Mouse (Mus musculus): Measurements from ENCODE around the gene Pafah1b2. TPM values are rescaled to one million over a fixed set of nuclear protein-coding genes. Genes with fewer than 3 reads are reported as not detected.

Pafah1b2 gene
- total RNA-seq, 2 experiments from 2014 or later = 212 to 221 TPM

DNA sequence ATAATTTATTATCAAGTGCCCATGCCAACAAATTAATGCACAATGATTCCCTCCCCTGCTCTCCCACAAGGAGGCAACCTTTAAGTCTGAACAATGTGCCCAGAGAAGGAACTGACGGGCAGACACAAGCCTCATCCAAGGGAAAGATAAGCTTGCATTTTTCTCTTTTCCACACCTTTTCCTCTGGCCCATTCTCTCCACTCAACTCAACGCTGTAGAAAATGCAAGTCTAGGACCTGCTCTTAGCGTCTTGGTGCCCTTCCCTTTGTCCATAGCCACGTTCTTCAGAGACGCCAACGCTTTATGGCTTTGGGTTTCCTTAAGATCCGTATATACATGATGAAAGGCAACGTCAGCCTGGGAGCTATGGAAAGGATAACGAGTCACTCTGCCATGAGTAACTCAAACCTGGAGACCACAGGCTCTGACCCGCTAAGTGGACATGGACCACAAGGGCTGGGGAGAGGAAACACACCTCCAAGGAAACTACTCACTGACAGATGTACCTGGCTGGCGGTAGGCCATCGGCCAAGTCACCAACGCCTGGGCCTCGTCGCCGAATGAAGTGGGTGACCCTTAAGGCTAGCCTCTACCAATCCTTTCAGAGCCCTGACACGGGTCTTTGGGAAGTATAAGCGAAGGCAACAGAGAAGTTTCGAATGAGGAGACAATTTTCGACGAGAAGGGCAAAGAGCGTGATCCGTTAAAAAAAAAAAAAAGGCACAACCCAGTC lies 28.6 kb downstream of the Pafah1b2 start:
- peak in 1 of 2 experiments; percentile 16 for DNase-seq (ENCODE audit: extremely low spot score in 1 of 2, low spot score in 1 of 2)

DNA sequence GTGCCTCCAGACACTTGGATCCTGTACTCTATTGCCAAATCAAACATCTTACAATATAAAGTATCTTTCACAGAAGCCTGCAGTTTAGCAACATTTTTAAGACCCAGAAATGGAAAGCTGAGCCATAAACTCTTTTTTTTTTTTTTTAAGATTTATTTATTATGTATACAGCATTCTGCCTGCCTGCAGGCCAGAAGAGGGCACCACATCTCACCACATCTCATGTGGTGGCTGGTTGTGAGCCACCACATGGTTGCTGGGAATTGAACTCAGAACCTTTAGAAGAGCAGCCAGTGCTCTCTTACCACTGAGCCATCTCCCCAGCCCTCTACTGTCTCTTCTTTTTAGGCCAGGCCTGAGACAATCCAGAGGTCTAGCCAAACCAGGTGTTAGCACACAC lies 31.2 kb downstream of the Pafah1b2 start:
- DNase-seq (ENCODE audit: extremely low spot score in 1 of 2, low spot score in 1 of 2) = no peak

DNA sequence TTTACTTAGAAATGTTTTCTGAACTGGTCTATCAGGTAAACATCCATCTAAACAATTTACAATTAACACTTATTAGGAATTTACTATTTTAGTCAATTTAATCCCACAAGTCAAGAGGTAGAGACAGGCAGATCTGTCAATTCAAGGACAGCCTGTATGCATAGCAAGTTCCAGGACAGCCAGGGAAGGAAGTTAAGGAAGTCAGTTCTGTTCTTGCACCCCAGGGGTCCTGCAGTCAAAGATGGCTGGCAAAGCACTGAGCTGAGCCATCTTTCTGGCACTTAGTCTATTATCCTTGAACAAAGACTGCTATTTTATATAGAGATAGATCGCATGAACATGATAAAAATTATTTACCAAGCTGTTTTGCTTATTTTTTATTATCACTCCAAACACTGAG lies 31.9 kb downstream of the Pafah1b2 start:
- no peak for DNase-seq (ENCODE audit: extremely low spot score in 1 of 2, low spot score in 1 of 2)

DNA sequence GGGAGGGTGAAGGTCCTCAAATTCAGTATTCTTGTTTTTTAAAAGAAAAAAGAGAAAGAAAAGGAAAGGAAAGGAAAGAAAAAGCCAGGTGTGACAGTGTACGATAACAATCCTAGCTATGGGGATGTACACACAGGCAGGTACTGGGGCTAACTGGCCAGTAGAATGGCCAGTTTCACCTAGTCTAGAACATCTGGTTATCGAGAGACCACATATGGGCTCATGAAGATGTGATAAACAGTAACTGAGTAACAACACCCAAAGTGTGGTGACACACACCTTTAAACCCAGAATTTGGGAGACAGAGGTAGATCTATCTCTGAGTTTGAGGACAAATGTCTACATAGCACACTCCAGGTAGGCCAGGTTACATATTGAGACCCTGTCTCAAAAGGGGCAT lies 32.7 kb downstream of the Pafah1b2 start:
- DNase-seq (ENCODE audit: extremely low spot score in 1 of 2, low spot score in 1 of 2) = no peak

DNA sequence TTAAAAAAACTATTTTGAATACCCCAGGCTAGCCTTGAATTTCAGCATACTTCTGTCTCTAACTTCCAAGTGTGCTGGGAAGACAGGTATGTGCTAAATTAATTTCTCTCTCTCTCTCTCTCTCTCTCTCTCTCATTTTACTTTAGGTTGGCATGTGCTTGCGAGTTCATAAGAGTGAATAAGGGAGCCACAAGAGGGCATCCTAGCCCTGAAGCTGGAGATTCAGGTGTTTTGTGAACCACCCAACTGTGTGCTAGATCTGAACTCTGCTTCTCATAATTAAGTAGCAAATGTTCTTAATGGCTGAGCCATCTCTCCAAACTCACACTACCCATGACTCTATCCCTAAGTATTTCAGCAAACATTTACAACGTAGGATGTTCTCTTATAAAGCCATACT lies 35.6 kb downstream of the Pafah1b2 start:
- no peak for DNase-seq (ENCODE audit: extremely low spot score in 1 of 2, low spot score in 1 of 2)

DNA sequence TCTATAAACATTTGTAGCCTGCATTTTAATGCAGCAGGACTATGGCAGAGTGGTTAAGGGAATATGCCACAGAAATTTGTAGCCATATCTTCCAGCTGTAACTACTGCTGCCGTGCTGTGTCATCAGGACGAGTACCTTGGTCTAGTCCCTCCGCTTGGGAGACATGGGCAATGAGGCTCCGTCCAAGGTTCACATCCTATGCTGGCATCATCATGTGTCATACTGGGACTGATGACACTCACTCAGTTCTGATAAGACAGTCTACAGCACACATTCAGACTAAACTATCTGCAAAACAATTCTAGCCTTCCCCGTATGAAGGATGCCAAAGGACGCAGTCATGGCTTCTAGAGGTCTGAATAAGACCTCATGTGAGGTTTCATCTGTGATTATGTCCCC lies 48.9 kb downstream of the Pafah1b2 start:
- DNase-seq (ENCODE audit: extremely low spot score in 1 of 2, low spot score in 1 of 2) = no peak

DNA sequence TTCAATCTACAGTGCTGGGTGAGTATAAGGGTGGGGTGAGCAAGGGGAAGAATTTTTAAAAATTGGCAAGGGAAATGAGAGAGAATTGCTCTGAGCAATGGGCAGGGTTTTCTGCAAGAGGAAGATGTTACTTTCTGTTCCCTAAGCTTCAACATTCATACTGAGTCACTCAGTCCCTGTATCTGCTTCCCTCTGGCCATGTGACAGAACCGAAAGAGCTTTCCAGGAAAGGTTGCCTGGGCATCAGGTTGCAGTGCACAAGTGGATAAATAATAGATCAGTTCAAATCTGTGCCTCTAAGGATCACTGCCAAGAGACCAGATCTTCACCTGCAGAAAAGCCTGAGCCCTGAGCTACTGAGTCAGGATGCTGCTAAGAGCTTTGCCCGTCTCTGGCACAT lies 50.6 kb downstream of the Pafah1b2 start:
- no peak for DNase-seq (ENCODE audit: extremely low spot score in 1 of 2, low spot score in 1 of 2)

DNA sequence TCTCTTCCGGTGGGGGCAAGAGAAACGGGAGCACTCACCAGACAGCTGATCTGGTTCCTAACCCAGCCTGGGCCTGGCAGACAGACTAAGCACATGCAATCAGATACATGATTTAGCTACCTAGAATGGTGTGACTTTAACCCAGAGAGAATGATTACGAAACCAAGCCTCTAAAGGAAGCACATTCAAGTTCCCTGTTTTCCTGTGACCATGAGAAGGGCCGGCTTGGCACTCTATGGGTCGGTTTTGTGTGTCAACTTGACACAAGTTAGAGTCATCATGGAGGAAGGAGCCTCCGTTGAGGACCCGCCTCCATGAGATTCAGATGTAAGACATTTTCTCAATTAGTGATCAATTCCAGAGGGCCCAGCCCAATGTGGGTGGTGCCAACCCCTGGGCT lies 52.8 kb downstream of the Pafah1b2 start:
- no peak for DNase-seq (ENCODE audit: extremely low spot score in 1 of 2, low spot score in 1 of 2)

DNA sequence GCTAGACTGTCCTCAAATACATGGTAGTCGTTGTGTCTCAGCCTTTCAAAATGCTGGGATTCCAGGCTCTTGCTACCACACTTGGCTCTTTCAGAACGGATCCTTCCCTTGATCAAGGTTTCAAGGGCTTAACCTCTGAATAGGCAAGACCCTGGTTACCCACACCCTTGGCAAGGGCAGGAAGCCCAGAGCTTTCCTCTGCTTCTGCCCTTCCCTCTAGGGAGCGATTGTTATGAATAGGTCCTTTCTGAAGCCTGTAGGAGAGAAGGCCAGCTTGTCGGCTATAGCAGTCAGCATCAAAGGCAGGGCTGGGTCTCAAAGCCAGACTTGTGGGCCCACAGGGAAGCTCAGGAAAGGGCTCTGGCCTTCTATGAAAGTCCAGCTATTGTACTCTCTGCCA lies 53.6 kb downstream of the Pafah1b2 start:
- no peak for DNase-seq (ENCODE audit: extremely low spot score in 1 of 2, low spot score in 1 of 2)

DNA sequence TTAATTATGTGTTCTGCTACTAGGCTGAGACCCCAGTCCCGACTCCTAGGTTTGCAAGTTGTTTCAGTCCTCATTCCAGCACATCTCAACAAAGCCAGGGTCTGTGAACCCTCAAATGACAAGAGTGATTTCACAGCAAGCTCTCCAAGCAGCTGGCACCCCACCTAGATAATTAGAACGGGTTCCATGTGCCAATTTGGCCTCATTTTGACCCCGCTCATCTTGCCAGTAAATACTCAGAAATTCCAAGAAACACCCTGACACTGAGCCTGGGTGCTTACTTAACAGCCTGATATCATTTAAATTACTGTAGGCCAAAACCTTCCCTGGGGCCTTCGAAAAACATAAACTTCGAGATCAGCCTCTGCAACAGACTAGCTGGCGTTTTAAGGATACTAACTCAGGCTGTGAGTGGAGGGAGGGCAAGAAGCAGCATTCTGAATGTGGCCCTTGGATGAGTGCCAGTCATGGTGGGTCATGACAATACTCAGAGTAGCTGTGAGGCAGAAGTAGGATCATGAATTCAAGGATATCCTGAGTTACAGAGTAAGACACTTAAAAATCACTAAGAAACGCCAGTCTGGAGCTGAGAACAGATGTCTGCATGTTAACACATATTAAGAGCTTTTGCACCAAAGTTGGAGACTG lies 54.3 kb downstream of the Pafah1b2 start:
- DNase-seq (ENCODE audit: extremely low spot score in 1 of 2, low spot score in 1 of 2) = no peak

DNA sequence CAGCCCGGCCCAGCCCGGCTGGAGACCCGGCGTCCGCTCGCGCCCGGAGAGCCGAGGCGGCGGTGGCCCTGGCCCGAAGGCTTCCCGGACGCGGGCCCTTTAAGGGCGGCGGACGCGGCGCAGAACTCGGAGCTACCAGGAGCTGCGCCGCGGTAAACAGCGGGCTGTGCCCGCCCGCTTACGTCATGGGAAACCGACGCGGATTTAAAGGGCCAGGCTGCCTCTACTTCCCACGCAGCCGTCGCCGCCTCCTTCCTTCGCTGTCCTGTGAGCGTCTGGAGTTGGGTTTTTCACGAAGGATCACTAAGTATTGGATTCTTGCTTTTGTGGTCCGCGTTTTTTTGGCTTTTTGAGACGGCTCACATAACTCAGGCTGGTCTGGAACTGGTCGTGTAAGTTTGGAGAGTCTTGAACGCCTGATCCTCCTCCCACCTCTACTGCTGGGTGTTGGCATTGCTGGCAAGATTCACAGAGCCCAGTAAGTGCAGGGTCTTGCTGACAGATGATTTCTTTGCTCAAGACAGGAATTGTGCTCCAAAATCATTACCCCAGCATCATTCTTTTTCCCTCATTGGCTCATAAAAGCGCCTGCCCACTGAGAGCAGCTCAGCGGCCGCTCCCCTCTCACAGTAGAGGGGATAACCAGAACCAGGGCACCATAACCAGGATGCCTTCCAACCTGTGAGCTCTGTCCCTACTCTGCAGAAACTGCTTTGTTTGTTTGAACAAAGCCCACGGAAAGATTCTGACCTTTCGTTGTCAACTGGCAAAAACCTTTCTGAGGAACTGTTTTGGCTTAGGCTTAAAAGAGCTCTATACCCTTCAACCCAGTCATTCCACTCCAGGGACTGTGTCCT lies 57.2 kb downstream of the Pafah1b2 start, which contains the start of gene Sidt2:
TSS of gene Sidt2 (minus strand) at position 152 of the 857 bp plus-strand sequence.
- DNase-seq (ENCODE audit: extremely low spot score in 1 of 2, low spot score in 1 of 2) = peak; percentile 79 to 82

DNA sequence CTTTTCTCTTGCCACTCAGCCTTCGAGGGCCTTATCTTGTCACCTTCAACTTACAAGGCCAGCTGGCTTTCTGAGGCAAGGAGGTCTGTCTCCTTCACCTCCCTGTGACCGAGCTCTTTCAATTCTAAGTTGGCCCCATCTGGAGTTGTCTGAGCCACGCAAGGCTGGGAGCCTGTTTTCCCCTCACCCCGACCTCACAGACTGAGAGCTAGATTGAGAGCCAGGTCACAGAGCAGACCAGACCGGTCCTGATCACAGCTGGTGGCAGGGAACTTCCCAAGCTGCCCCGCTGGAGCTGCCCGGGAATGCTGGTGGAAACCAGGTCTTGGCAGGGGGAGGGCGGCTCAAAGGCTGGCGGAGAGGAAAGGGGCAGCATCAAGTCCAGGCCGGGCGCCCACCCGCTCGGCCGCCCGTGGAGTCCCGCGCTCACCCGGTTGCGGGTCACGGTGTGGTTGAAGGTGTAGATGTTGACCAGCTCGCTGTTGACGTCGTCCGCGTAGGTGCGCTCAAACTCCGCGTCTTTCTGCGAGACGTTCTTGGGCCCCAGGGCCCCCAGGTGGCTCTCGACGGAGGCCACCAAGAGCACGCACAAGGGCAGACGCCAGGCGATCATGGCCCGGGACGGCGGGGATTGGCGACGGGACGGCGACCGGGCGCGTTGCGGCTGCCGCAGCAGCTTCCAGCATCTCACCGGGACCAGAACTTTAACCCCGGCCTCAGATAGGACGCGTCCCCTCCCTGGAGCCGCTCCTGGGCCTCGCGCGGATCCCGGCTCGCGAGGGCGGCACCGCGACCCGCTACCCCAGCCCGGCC lies 58.0 kb downstream of the Pafah1b2 start:
- peak; percentile 21 to 41 for DNase-seq (ENCODE audit: extremely low spot score in 1 of 2, low spot score in 1 of 2)

DNA sequence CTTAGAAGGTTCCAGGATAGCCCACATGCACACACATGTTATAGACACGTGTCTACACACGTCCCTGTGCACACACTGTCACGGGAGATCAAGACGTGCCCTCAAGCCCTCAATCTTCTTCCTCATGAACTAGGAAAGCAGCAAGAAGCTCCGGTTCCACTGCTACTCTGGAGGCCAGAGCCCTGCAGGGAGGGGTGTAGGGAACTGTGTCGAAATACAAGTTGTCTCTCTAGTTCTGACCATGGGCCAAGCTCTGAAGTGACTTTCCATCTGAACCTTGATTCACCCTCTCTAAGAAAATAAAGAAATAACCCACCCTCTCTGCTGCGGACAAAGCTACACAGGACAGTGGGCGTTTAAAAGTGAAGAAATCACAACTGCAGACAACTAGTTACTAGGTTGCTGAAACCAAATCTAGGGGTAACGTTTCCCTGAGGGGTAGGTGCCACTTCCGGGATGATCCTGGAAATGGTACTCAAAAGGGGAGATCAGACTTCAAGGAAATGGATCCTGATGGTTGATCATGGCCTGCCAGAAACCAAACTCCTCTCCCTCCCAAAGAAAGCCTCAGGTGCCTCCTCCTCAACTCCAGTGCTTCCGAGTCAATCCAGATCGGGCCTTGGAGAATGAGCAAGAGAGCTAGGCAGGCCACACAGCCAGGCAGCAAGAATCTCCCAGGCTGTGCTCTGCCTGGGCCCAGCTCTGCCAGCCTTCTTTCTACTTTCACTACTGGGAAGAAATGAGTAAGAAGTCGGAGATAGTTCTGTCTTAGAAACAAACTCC lies 58.8 kb downstream of the Pafah1b2 start:
- no peak for DNase-seq (ENCODE audit: extremely low spot score in 1 of 2, low spot score in 1 of 2)

DNA sequence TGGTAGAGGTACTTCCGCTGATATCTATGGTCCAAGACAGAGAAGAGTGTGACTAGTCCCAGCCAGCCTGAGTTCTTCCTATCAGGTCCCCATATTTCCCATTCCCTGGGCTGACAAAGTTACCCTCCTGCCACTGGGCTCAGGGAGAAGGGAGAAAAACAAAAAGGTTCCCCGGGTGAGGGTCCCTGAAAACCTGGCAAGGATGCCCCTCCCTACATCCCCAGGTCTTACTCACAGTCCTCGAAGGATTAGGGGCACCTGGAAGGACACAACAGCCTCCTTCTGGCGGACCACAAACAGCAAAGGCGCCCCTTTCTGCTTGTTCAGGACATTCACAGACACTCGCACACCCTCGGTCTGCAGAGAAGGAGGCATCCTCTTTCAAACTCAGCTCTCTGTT lies 59.6 kb downstream of the Pafah1b2 start:
- no peak for DNase-seq (ENCODE audit: extremely low spot score in 1 of 2, low spot score in 1 of 2)

DNA sequence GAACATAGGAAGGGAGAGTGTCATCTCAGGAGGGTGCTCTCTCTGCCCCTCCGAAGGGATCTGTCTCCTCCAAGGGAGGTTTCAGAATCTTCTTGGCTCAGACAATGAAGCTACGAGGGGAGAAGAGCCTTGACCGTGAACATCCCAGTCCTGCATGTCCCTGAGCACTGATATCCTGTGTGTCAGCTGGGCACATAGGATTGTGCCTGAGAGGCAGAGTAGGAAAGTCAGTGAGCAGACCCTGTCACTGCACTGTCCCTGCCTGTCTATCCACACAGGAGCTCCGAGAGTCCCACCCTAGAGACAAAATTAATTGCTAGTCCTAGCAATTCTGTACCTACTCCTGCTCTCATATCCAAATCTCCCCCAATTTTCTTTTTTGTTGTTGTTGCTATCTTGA lies 60.4 kb downstream of the Pafah1b2 start:
- no peak for DNase-seq (ENCODE audit: extremely low spot score in 1 of 2, low spot score in 1 of 2)

DNA sequence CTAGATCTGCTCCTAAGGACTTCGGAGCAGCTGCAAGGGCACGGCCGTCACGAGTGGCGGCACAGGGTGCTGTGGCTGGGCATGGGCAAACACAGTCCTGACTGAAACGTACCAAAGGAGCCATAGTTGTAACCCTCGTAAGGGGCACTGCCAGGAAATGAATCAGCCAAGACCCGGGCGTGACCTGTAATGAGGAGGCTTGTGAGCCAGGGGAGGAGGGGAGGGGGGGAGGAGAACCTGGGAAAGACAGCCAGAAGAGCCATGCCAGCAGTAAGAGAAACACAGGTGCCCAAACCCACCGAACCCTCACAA lies 65.7 kb downstream of the Pafah1b2 start:
- DNase-seq (ENCODE audit: extremely low spot score in 1 of 2, low spot score in 1 of 2) = no peak

DNA sequence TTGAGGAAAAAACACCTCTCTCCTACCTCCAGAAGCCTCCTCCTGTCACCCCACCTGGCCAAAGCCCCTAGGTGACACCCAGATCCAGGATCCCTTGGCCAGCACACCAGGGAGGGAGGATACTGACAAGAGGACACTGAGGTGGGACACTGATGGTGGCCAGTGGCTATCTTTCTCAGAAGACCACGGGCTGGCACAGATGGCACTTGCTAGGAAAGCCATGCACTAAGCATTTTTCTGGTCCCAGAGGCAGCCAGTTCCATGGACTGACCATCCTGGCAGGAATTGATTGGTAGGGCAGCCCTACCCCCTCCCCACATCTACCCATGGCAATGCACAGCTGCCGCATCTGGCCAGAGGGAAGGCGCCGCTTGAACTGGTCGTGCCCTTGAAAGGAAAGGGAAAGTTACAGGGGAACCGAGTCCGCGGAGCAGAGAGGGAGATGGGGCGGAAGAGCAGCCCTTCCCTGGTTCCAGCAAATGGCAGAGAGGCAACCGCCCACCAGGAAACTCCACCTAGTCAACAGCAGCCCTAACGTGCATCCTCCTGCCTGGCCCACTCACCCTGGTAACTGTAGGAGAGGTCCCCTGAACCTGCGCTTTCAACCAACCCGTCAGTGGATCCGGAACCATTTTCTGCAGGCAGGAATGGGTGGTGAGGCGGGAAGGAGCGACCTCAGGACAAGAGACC lies 66.2 kb downstream of the Pafah1b2 start:
- no peak for DNase-seq (ENCODE audit: extremely low spot score in 1 of 2, low spot score in 1 of 2)

DNA sequence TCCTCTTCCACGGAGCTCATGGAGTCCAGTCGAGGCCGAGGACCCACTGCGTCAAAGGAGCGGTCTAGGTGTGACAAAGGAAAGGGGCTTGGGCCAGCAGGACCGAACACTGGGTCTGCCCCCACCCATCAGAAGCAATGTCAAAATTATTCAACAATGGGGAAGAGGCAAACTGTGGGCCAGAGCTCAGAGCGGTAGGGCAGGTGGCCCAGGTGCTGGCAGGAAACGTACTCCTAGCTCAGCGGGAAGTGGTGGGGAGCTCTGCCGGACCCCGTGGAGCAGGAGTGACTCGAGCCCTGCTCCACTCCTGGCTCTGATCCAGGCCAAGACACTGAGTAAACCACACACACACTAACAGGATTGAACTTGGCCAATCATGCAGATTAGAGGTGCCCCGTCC lies 66.8 kb downstream of the Pafah1b2 start:
- no peak for DNase-seq (ENCODE audit: extremely low spot score in 1 of 2, low spot score in 1 of 2)
